Mouse (Mus musculus): ENCODE measurements around the gene Rnf114. TPM values are rescaled to one million over a fixed set of nuclear protein-coding genes. Genes with fewer than 3 reads are reported as not detected.

Rnf114 gene
- polyA plus RNA-seq, 1 experiment from 2014 or later, result 39.5 TPM

DNA sequence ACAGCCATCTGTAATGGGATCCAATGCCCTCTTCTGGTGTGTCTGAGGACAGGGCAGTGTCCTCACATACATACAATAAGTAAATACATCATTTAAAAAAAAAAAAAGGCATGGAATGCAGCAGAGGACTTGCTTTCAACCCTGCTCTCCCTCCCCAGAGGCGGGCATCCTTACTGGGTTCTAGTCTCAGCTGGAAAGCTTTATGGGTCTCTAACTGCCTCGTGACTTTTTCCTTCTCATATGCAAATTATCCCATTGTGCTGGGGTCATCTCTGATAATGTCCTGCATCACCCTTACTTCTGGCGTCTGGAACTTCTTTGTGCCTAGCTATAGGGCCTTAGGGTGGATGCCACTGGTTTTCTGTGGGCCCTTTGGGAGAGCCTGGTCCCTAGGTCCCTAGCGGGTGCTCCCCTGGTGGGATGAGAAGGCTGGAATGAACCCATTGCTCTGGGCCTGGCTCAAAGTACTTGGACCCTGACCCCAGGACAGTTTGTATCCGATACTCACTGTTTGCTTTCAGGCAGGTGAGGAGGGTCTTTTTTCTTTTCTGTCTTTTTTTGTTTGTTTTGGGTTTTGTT lies 37.6 kb downstream of the Rnf114 start:
- Histone ChIP-seq H3K27ac (ENCODE audit: low read depth) (no peak overlapping the region), H3K27me3 (ENCODE audit: insufficient read depth, low read length) (no peaks in the 10 kb centered on the region), H3K9me3 (ENCODE audit: low read length) (no peaks in the 10 kb centered on the region), H3K9ac (replicated peaks) (no peak overlapping the region), H3K36me3 (replicated peaks; ENCODE audit: insufficient read depth, low read length) (no peaks in the 10 kb centered on the region), H3K4me1 (ENCODE audit: insufficient read depth) (no peaks in the 10 kb centered on the region), H3K4me2 (ENCODE audit: low read depth, low read length) (no peak overlapping the region), H3K4me3 (ENCODE audit: low read depth, low read length) (no peak overlapping the region)
- 57% methylated on average over 5 of the region's 5 CpGs for WGBS (ENCODE audit: insufficient replicate concordance)
- ATAC-seq (no peak), DNase-seq (no peak)
- no peak for TF ChIP-seq CTCF (IDR thresholded peaks at IDR 0.05; ENCODE audit: low read depth)
- no peak for TF ChIP-seq EP300 (IDR thresholded peaks at IDR 0.05; ENCODE audit: low read depth)

DNA sequence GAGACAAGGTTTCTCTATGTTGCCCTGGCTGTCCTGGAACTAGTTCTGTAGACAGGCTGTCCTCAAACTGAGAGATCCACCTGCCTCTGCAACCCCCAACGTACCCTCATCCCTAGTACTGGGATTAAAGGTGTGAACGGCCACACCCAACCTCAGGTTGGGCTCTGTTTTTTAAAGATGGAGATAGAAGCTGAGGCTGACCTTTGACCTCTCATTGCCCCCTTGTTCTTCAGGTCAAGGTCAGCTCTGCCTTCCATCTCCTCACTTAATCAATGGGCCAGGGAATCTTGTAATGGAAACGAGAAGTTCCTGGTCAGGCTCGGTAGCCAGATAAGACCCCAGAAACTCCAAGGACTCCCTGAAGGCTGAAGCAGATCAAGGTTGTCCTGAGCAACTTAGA lies 38.1 kb downstream of the Rnf114 start:
- no peaks in the 10 kb centered on the region for H3K9me3 ChIP-seq (ENCODE audit: low read length)
- H3K4me1 ChIP-seq (ENCODE audit: insufficient read depth), result no peaks in the 10 kb centered on the region
- H3K4me3 ChIP-seq (ENCODE audit: low read depth, low read length), result no peak overlapping the region
- H3K27me3 ChIP-seq (ENCODE audit: insufficient read depth, low read length), result no peaks in the 10 kb centered on the region
- H3K36me3 ChIP-seq (replicated peaks; ENCODE audit: insufficient read depth, low read length), result no peaks in the 10 kb centered on the region
- H3K4me2 ChIP-seq (ENCODE audit: low read depth, low read length), result no peak overlapping the region
- H3K9ac ChIP-seq (replicated peaks), result no peak overlapping the region
- 71% methylated on average over 4 of the region's 4 CpGs for WGBS (ENCODE audit: insufficient replicate concordance)
- ATAC-seq (no peak), DNase-seq (no peak)
- TF ChIP-seq EP300 (IDR thresholded peaks at IDR 0.05; ENCODE audit: low read depth), result no peak
- TF ChIP-seq CTCF (IDR thresholded peaks at IDR 0.05; ENCODE audit: low read depth), result no peak
- H3K27ac ChIP-seq (ENCODE audit: low read depth), result no peak overlapping the region

- no peak for ATAC-seq
- WGBS (ENCODE audit: insufficient replicate concordance), result 20% methylated on average over 13 of the region's 13 CpGs
- H3K9ac ChIP-seq (replicated peaks), result no peak overlapping the region
- H3K4me2 ChIP-seq (ENCODE audit: low read depth, low read length), result no peak overlapping the region
- no peaks in the 10 kb centered on the region for H3K9me3 ChIP-seq (ENCODE audit: low read length)
- H3K36me3 ChIP-seq (replicated peaks; ENCODE audit: insufficient read depth, low read length), result no peaks in the 10 kb centered on the region
- peak; percentile 65 for DNase-seq
- H3K4me1 ChIP-seq (ENCODE audit: insufficient read depth), result peaks cover 2% of the 10 kb centered on the region
- peaks cover 11% of the 10 kb centered on the region for H3K27me3 ChIP-seq (ENCODE audit: insufficient read depth, low read length)
- TF ChIP-seq EP300 (IDR thresholded peaks at IDR 0.05; ENCODE audit: low read depth) (no peak), CTCF (IDR thresholded peaks at IDR 0.05; ENCODE audit: low read depth) (peak; percentile 92)
- no peak overlapping the region for H3K27ac ChIP-seq (ENCODE audit: low read depth)
- no peak overlapping the region for H3K4me3 ChIP-seq (ENCODE audit: low read depth, low read length)
These were observed 39.7 kb downstream of the Rnf114 start for GRCm38 (mm10) chr2:167532131-167532530.

GRCm38 (mm10) chr2:167533880-167534279 lies 41.4 kb downstream of the Rnf114 start:
- ATAC-seq, result no peak
- TF ChIP-seq EP300 (IDR thresholded peaks at IDR 0.05; ENCODE audit: low read depth) (no peak), CTCF (IDR thresholded peaks at IDR 0.05; ENCODE audit: low read depth) (no peak)
- H3K27ac ChIP-seq (ENCODE audit: low read depth), result no peak overlapping the region
- no peaks in the 10 kb centered on the region for H3K9me3 ChIP-seq (ENCODE audit: low read length)
- no peak overlapping the region for H3K4me2 ChIP-seq (ENCODE audit: low read depth, low read length)
- peaks cover 23% of the 10 kb centered on the region for H3K27me3 ChIP-seq (ENCODE audit: insufficient read depth, low read length)
- H3K4me3 ChIP-seq (ENCODE audit: low read depth, low read length), result no peak overlapping the region
- no peak overlapping the region for H3K9ac ChIP-seq (replicated peaks)
- peaks cover 13% of the 10 kb centered on the region for H3K4me1 ChIP-seq (ENCODE audit: insufficient read depth)
- no peaks in the 10 kb centered on the region for H3K36me3 ChIP-seq (replicated peaks; ENCODE audit: insufficient read depth, low read length)
- DNase-seq, result no peak

GRCm38 (mm10) chr2:167536320-167536945 lies 44.0 kb downstream of the Rnf114 start:
- ATAC-seq, result no peak
- no peak for DNase-seq
- Histone ChIP-seq H3K4me2 (ENCODE audit: low read depth, low read length) (no peak overlapping the region), H3K36me3 (replicated peaks; ENCODE audit: insufficient read depth, low read length) (no peaks in the 10 kb centered on the region), H3K27me3 (ENCODE audit: insufficient read depth, low read length) (peaks cover 26% of the 10 kb centered on the region), H3K27ac (ENCODE audit: low read depth) (no peak overlapping the region), H3K9ac (replicated peaks) (no peak overlapping the region), H3K4me1 (ENCODE audit: insufficient read depth) (peaks cover 13% of the 10 kb centered on the region), H3K9me3 (ENCODE audit: low read length) (no peaks in the 10 kb centered on the region), H3K4me3 (ENCODE audit: low read depth, low read length) (no peak overlapping the region)
- no peak for TF ChIP-seq CTCF (IDR thresholded peaks at IDR 0.05; ENCODE audit: low read depth)
- no peak for TF ChIP-seq EP300 (IDR thresholded peaks at IDR 0.05; ENCODE audit: low read depth)
- WGBS (ENCODE audit: insufficient replicate concordance), result 45% methylated on average over 10 of the region's 10 CpGs

DNA sequence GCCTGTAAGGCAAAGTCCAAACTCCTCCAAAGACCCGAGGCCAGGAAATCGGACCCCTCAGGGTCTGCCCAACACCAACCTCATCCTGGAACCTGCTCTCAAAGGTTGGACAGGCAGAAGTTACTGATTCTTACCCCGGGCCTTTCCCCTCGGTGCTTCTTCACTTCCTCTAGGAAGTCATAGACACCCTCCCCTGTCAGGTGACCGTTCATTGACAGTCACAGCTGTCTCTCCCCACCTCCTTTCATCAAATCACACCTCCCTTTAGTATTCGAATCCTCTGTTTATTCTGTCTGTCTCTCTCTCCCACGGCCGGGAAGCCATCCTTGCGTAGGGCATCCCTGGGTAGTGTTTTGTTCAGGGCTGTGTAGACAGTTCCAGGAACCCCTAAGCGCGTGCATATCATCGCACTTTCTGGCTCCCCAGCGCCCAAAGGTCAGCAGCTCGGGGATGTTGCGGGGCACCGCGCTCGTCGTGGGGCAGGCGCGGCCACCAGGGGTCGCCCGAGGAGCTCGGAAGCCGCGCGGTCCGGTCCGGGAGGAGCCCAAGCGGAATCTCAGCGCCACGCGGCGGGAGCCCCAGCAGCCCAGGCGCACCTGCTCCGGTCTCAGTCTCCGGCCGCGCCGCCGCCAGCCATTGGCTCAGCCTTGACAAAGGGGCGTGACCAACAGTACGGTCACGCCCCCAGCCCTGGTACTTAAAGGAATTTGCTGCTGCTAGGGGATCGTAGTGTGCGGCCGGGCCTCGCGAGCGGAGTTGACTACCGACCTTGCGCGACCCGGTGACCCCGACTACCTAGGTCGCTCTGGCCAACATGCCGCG lies 45.2 kb downstream of the Rnf114 start, which contains the start of gene Snai1:
Gene Snai1, plus strand, starts transcription at position 720 of the 822 bp plus-strand sequence.
- WGBS (ENCODE audit: insufficient replicate concordance), result 1% methylated on average over 58 of the region's 58 CpGs
- H3K27me3 ChIP-seq (ENCODE audit: insufficient read depth, low read length), result peaks cover 26% of the 10 kb centered on the region
- H3K27ac ChIP-seq (ENCODE audit: low read depth), result no peak within 1 kb of the TSS; the same call in 1 of the 2 replicates
- ATAC-seq, result peak; percentile 99
- TF ChIP-seq EP300 (IDR thresholded peaks at IDR 0.05; ENCODE audit: low read depth) (no peak), CTCF (IDR thresholded peaks at IDR 0.05; ENCODE audit: low read depth) (peak; percentile 95)
- no peaks in the 10 kb centered on the region for H3K36me3 ChIP-seq (replicated peaks; ENCODE audit: insufficient read depth, low read length)
- peak; percentile 92 for DNase-seq
- H3K9ac ChIP-seq (replicated peaks), result peak within 1 kb of the TSS; percentile 58
- peak within 1 kb of the TSS; percentile 54 for H3K4me3 ChIP-seq (ENCODE audit: low read depth, low read length)
- no peaks in the 10 kb centered on the region for H3K9me3 ChIP-seq (ENCODE audit: low read length)
- H3K4me2 ChIP-seq (ENCODE audit: low read depth, low read length), result peak within 1 kb of the TSS; percentile 87
- peaks cover 13% of the 10 kb centered on the region for H3K4me1 ChIP-seq (ENCODE audit: insufficient read depth)
